Mouse (Mus musculus) bone marrow, adult 2 months (tissue): ENCODE data around the gene Nasp. TPM values are rescaled to one million over a fixed set of nuclear protein-coding genes. Genes with fewer than 3 reads are reported as not detected.

ENCODE experiments used
- H3K27ac ChIP-seq: fragments of 200-500 bp; 2 replicates; pipeline ENCODE4 v1.5.1; 2012; ENCODE audit warnings: low read depth, mild to moderate bottlenecking, control low read depth, inconsistent platforms, low read length; ENCODE audit not compliant: control insufficient read depth, poor library complexity, insufficient read depth
- H3K4me1 ChIP-seq: fragments of 200-500 bp; 2 replicates; pipeline ENCODE4 v1.6.1; 2011; ENCODE audit warnings: low read length; ENCODE audit not compliant: control insufficient read depth, insufficient read depth
- H3K4me3 ChIP-seq: fragments of 200-500 bp; replicated peaks from 2 replicates; pipeline ENCODE3; 2011; ENCODE audit warnings: mild to moderate bottlenecking, low read depth, low read length, control low read depth; ENCODE audit not compliant: control insufficient read depth
- CTCF ChIP-seq: fragments of 200-500 bp; IDR thresholded peaks from 2 replicates; pipeline ENCODE4 v1.5.1; 2011; ENCODE audit warnings: low read length, control low read depth; ENCODE audit not compliant: control insufficient read depth, insufficient read depth
- POLR2A ChIP-seq: fragments of 200-500 bp; IDR thresholded peaks from 2 replicates; pipeline ENCODE4 v1.6.1; 2011; ENCODE audit warnings: low read depth, mild to moderate bottlenecking, control low read depth, low read length, borderline replicate concordance; ENCODE audit not compliant: control insufficient read depth
- WGBS: fragments of 180-500 bp; shearing (Covaris S2); methylation state at CpG from one replicate; pipeline ENCODE4 v1.1.7; 2018; 5-methylcytosine and 5-hydroxymethylcytosine counted together
- polyA plus RNA-seq: library from polyadenylated mRNA; stranded (reverse); fragments of >200 nt; gene quantifications from 2 replicates; pipeline ENCODE4 v1.2.4, GENCODE M21; 2011; ENCODE audit warnings: low replicate concordance; ENCODE audit not compliant: missing spikeins, insufficient read depth, insufficient read length

Nasp gene
- polyA plus RNA-seq, 1 experiment: 154 TPM

DNA sequence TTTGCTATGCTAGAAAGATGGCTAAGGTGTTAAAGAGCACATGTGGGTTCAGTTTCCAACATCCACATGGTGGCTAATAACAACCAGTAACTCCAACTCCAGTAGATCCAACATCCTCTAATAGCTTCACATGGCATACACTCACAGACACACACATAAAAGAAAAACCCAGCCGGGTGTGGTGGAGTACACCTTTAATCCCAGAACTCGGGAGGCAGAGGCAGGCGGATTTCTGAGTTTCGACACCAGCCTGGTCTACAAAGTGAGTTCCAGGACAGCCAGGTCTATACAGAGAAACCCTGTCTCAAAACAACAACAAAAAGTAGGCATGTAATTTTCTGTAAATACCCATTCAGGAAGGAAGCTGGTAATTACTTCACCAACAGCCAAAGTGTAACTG is 2.9 kb downstream of the Nasp start:
- H3K27ac ChIP-seq: no peak overlapping the region
- 82% methylated on average over 4 of the region's 4 CpGs for whole genome bisulfite sequencing
- H3K4me1 ChIP-seq: peaks cover 1% of the 10 kb centered on the region; the same call in 1 of the 2 replicates
- no peak overlapping the region for H3K4me3 ChIP-seq
- TF ChIP-seq CTCF (no peak), POLR2A (no peak)

DNA sequence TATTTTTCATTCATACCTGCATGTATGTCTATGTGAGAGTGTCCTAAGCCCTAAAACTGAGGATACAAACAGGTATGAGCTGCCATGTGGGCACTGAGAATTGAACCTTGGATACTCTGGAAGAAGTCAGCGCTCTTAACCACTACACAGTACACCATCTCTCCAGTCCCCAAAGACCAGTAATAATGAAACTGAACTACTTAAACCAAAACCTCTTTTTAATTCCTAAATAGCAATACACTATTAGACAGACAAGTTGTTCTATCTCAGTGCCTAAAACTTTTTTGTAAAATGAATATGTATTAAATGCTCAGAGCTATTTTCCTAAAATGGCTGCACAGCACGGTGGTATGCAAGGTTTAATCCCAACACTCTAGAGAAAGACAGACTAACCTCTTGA is 12.5 kb downstream of the Nasp start:
- Histone ChIP-seq H3K4me3 (no peak overlapping the region), H3K27ac (no peak overlapping the region), H3K4me1 (no peaks in the 10 kb centered on the region)
- WGBS: 91% methylated on average over 2 of the region's 2 CpGs
- TF ChIP-seq POLR2A (no peak), CTCF (no peak)

DNA sequence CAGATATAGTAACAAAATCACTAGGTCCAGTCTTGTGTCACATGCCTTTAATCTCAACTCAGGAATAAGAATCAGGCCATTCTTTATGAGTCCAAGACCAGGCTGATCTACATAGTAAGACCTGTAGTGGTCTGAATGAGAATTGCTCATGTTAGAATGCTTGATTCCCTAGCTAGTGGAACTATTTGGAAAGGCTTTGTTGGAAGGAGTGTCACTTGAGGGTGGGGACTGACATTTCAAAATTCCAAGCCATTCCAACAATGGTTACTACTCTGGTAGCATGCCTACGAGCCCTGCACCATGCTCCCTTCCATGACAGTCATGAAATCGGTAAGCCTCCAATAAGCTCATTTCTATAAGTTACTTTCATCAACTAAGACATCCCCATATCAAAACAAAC is 15.1 kb downstream of the Nasp start:
- TF ChIP-seq POLR2A (no peak), CTCF (no peak)
- H3K4me1 ChIP-seq: no peaks in the 10 kb centered on the region
- H3K27ac ChIP-seq: no peak overlapping the region
- no peak overlapping the region for H3K4me3 ChIP-seq
- 91% methylated on average over 2 of the region's 2 CpGs for WGBS

DNA sequence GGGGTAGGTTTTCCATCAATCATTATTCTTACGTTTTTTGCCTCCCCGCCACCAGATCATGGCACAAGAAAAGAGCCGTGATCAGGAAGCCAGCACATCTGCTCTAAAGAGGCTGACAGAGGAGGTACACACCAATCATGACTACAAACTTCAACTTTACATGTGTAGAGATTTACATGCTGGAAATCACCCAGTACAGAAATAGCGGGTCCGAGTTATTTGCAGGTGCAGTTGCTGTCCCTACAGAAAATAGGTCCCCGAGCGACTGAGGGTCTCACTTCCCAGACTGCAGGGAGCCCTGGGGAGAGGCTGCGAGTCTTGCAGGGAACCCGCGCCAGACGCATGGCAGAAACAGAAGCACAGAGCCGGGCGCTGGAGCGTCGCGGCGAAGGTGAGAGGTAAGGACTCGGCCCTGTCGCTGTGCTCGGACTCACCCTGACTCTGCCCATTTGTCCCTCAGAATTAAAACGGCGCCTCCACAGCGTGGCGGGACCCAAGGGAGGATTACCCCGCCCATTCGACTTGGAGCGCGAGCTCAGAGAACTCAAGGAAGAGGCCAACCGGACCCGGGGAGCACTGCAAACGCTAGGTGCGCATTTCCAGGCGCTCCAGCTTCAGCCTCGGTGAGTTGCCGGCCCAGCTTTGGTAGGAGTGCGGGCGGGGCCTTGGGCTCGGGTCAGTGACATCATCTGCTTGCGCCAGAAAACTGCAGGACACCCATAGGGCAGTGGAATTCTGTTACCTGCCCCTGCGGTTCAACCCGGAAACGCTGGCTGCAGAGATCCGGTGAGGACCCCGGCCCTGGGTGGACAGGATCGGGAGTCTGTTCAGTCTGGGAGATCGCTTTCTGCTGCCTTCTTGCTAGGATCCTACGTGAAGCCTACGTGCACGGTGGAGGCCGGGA is 30.5 kb downstream of the Nasp start:
- under 1% methylated on average over 50 of the region's 50 CpGs for WGBS
- TF ChIP-seq CTCF: no peak
- TF ChIP-seq POLR2A: peak; percentile 36; the same call in 1 of the 2 replicates
- Histone ChIP-seq H3K27ac (peak overlapping the region; percentile 27), H3K4me3 (peak overlapping the region; percentile 90), H3K4me1 (peaks cover 1% of the 10 kb centered on the region; the same call in 1 of the 2 replicates)

DNA sequence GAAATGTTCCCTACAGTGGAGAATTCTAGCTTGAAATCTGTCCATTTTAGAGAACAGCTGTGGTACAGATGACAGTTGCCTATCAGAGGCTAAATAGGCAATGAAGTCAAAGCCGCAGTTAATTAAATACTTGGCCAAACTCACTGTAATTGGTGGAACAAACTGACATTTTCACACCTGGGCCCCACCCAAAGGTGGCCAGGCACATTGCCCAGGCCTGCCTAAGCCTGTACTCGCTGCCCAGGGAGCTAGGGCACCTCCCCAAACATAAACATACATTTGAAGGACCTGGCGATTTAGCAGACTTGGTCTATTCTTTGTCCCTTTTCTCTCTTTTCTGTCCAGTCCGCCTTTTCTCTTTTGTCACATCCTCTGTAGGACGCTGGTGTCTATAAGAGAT is 31.4 kb downstream of the Nasp start, which contains the start of gene Ccdc17:
TSS of gene Ccdc17 (plus strand) at position 276 of the 400 bp plus-strand sequence.
- Histone ChIP-seq H3K27ac (peak within 1 kb of the TSS; percentile 27), H3K4me3 (peak within 1 kb of the TSS; percentile 90), H3K4me1 (peaks cover 1% of the 10 kb centered on the region; the same call in 1 of the 2 replicates)
- WGBS: 42% methylated on average over 5 of the region's 5 CpGs
- no peak for TF ChIP-seq POLR2A
- TF ChIP-seq CTCF: no peak

DNA sequence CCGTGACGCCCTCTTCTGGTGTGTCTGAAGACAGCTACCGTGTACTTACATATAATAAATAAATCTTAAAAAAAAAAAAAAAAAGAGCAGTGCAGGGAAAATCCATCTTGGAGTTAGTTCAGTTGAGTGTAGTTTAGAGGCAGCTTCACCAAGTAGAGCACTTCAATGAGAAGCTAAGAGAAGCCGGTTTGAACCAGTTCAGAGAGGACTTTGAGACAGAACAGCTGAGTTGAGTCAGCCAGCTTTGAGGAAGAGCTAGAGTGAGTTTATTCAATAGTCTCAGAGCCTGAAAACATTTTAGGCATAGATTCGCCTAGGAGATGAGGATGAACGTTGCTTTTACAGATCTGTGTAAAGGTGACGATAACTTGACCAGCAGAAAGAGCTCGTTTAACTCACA is 31.9 kb downstream of the Nasp start:
- TF ChIP-seq CTCF (no peak), POLR2A (no peak)
- Histone ChIP-seq H3K4me3 (no peak overlapping the region), H3K27ac (no peak overlapping the region), H3K4me1 (peaks cover 1% of the 10 kb centered on the region; the same call in 1 of the 2 replicates)
- WGBS: 83% methylated on average over 8 of the region's 8 CpGs

DNA sequence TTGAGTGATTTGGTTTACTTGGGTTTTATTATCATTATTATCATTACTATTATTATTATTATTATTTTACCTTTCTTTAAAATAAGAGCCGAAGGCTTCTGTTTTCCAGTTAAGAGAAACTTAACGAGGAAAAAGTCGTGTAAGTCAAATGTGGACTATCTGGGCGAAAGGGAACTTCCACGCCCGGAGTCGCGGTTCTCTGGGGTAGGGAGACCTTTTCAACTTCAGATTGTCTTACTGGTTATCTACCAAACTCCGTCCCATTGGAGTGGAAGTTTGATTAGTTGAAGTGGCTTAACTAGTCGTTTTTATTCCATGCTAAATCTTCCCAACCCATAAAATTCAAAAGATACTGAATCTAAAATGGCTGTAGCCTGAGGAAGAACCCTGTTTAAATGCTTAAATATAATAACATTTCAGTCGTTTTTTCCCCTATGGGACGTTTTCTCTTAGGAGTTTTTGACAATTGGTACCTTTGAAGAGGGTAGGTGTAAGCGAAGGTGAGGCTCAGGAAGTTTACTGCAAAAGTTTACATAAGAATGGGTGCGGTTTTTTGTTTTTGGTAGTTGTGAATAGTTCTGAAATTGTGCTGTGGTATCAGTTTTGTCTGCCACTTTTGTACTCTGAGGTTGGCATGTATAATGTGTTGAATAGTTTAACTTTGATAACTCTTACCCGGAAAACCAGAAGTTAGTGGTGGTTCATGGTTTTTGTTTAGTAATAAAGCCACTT is 69.4 kb downstream of the Nasp start:
- WGBS: 1% methylated on average over 15 of the region's 15 CpGs
- Histone ChIP-seq H3K4me1 (no peaks in the 10 kb centered on the region; the same call in 1 of the 2 replicates), H3K27ac (peak overlapping the region; percentile 98), H3K4me3 (peak overlapping the region; percentile 100)
- TF ChIP-seq CTCF (no peak), POLR2A (no peak)
